Comparison of ENCODE assay signal across 12 mouse cellular contexts in the genomic region with DNA sequence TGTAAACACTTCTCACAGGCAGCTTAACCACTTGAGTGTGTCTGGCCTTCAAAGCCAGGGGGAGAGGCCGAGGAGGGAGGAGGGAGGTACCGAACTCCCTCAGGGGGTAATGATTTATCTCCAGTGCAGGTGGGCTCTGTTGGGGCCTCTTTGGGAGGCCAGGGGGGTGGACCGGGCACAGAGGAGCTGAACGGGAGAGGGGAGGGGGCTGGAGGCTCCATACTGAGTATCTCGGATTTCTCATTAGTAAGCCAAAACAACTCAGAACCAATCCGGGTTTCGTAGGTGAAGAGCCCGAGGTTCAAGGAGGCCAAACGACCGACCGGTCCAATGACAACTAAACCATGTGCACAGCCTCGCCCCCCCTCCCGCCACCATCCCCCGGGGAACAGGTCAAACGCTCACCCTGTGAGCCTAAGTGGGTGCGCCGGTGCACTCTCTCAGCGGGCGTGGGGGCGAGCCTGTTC. TPM values are rescaled to one million over a fixed set of nuclear protein-coding genes. Genes with fewer than 3 reads are reported as not detected.
DNase-seq lines count a peak whose midpoint lies in the region; ATAC-seq and TF ChIP-seq lines count a peak whose summit lies in the region.
"Had no signal": no experiment of that assay in that cellular context is flagged by ENCODE, and none has a peak within 500 bp of the region (broad histone marks: within the 10 kb centered on the region; RNA-seq: fewer than 3 reads in every experiment).

No protein-coding gene starts in this region.

- no peak; the same call in 1 of the 2 replicates for TF ChIP-seq CTCF in kidney, postnatal 0 days (IDR thresholded peaks at IDR 0.05; ENCODE audit: low read depth)

- peak overlapping the region; percentile 47; the same call in 1 of the 2 replicates for H3K27ac ChIP-seq in kidney, postnatal 0 days
- H3K27ac ChIP-seq in embryonic facial prominence, embryonic 11.5 days (replicated peaks; ENCODE audit: low read depth, low read length): no peak overlapping the region
- H3K27ac ChIP-seq in intestine, embryonic 15.5 days: no peak overlapping the region

- H3K4me3 ChIP-seq in kidney, postnatal 0 days (replicated peaks; ENCODE audit: low read depth, low read length): 0 out of 2 replicates have a peak overlapping the region, but pooled peaks have one; percentile 4
- no peak overlapping the region for H3K4me3 ChIP-seq in embryonic facial prominence, embryonic 11.5 days (ENCODE audit: low read depth, low read length)
- H3K4me3 ChIP-seq in intestine, embryonic 15.5 days (replicated peaks): no peak overlapping the region

- no peaks in the 10 kb centered on the region for H3K36me3 ChIP-seq in kidney, postnatal 0 days (ENCODE audit: insufficient read depth, low read length)
- no peaks in the 10 kb centered on the region for H3K36me3 ChIP-seq in embryonic facial prominence, embryonic 11.5 days (replicated peaks; ENCODE audit: control insufficient read depth, insufficient read depth, low read depth, low read length)
- no peaks in the 10 kb centered on the region for H3K36me3 ChIP-seq in intestine, embryonic 15.5 days

- peaks cover 18% of the 10 kb centered on the region; the same call in 1 of the 2 replicates for H3K27me3 ChIP-seq in kidney, postnatal 0 days (ENCODE audit: insufficient read depth, low read length)
- peaks cover 48% of the 10 kb centered on the region for H3K27me3 ChIP-seq in embryonic facial prominence, embryonic 11.5 days (ENCODE audit: control insufficient read depth, insufficient read depth, low read length)
- peaks cover 61% of the 10 kb centered on the region for H3K27me3 ChIP-seq in intestine, embryonic 15.5 days (replicated peaks)

- 1% methylated on average over 20 of the region's 20 CpGs for WGBS in kidney, postnatal 0 days
- WGBS in embryonic facial prominence, embryonic 11.5 days: 2% methylated on average over 19 of the region's 20 CpGs
- 2% methylated on average over 20 of the region's 20 CpGs for WGBS in intestine, embryonic 15.5 days

- peak overlapping the region; percentile 39 for H3K4me2 ChIP-seq in kidney, postnatal 0 days (ENCODE audit: low read length)
- peak overlapping the region; percentile 24 for H3K4me2 ChIP-seq in embryonic facial prominence, embryonic 11.5 days (ENCODE audit: low read depth, low read length)
- peak overlapping the region; percentile 49 for H3K4me2 ChIP-seq in intestine, embryonic 15.5 days (replicated peaks)

- H3K9me3 ChIP-seq in kidney, postnatal 0 days (replicated peaks; ENCODE audit: low read length): no peaks in the 10 kb centered on the region
- H3K9me3 ChIP-seq in embryonic facial prominence, embryonic 11.5 days (replicated peaks; ENCODE audit: control insufficient read depth, low read length): no peaks in the 10 kb centered on the region
- no peaks in the 10 kb centered on the region for H3K9me3 ChIP-seq in intestine, embryonic 15.5 days

- peak; percentile 88 for DNase-seq in kidney, postnatal 0 days (ENCODE audit: low spot score)
- no peak for DNase-seq in kidney, postnatal 25 days
- DNase-seq in embryonic facial prominence, embryonic 11.5 days (ENCODE audit: low spot score): peak; percentile 68
- peak; percentile 48 for DNase-seq in neural tube, embryonic 10.5 days (ENCODE audit: extremely low spot score, low spot score)
- no peak for DNase-seq in cerebellum, adult 11 months
- DNase-seq in layer of hippocampus, postnatal 10 days (ENCODE audit: low spot score in 2 of 2): no peak
- DNase-seq in retina, embryonic 14.5 days (ENCODE audit: low spot score): no peak
- DNase-seq: cerebellum, adult 11-12 months; gastrocnemius, postnatal 14 days; thymus, postnatal 25 days had no signal

- H3K4me1 ChIP-seq in kidney, postnatal 0 days (replicated peaks; ENCODE audit: insufficient read depth, low read length): peaks cover 7% of the 10 kb centered on the region; the same call in 1 of the 2 replicates
- H3K4me1 ChIP-seq in embryonic facial prominence, embryonic 11.5 days (ENCODE audit: control insufficient read depth, insufficient read depth, low read length): peaks cover 29% of the 10 kb centered on the region
- H3K4me1 ChIP-seq in intestine, embryonic 15.5 days (replicated peaks): peaks cover 36% of the 10 kb centered on the region

- peak; percentile 84 for ATAC-seq in kidney, postnatal 0 days (replicated peaks; ENCODE audit: low FRiP score, low read depth)
- no peak; the same call in 1 of the 2 replicates for ATAC-seq in embryonic facial prominence, embryonic 11.5 days (replicated peaks; ENCODE audit: insufficient number of reproducible peaks, low FRiP score, low TSS enrichment, low read depth)
- ATAC-seq in intestine, embryonic 15.5 days: peak; percentile 41; the same call in 1 of the 2 replicates
- ATAC-seq: Patski had no signal

- H3K9ac ChIP-seq in kidney, postnatal 0 days (ENCODE audit: low read depth, low read length): no peak overlapping the region
- H3K9ac ChIP-seq in embryonic facial prominence, embryonic 11.5 days (replicated peaks; ENCODE audit: low read length): peak overlapping the region; percentile 43
- H3K9ac ChIP-seq in intestine, embryonic 15.5 days: peak overlapping the region; percentile 12; the same call in 1 of the 2 replicates

RNA-seq across cellular contexts. Expression of a gene that starts 3.6 kb away (rescaled TPM):
- polyA plus RNA-seq in kidney, postnatal 0 days (2015; fragmentation: Nextera tagmentation; extraction: Ambion mirVana): 13.6 and 17.4 TPM in 2 replicates
- 8.0 and 11.0 TPM in 2 replicates for polyA plus RNA-seq in embryonic facial prominence, embryonic 11.5 days (2014; fragmentation: Nextera tagmentation; extraction: Ambion mirVana)
- 8.2 and 8.9 TPM in 2 replicates for polyA plus RNA-seq in intestine, embryonic 15.5 days (2015; fragmentation: Nextera tagmentation; extraction: Ambion mirVana)
- total RNA-seq in layer of hippocampus, postnatal 10 days (2021): 10 to 100 TPM; 13.7 to 16.4 TPM
- polyA plus RNA-seq: Patski had no signal

RNA-seq across cellular contexts. Expression of a gene that starts 26.6 kb away (rescaled TPM):
- polyA plus RNA-seq in kidney, postnatal 0 days (2015; fragmentation: Nextera tagmentation; extraction: Ambion mirVana): 63.7 and 66.1 TPM in 2 replicates
- polyA plus RNA-seq in embryonic facial prominence, embryonic 11.5 days (2014; fragmentation: Nextera tagmentation; extraction: Ambion mirVana): 94.4 and 99.3 TPM in 2 replicates
- polyA plus RNA-seq in intestine, embryonic 15.5 days (2015; fragmentation: Nextera tagmentation; extraction: Ambion mirVana): 69.3 and 73.1 TPM in 2 replicates
- 10 to 100 TPM; 73.5 to 74.9 TPM for total RNA-seq in layer of hippocampus, postnatal 10 days (2021)

RNA-seq across cellular contexts. Expression of a gene that starts 50.7 kb away (rescaled TPM):
- 42.8 and 53.9 TPM in 2 replicates for polyA plus RNA-seq in kidney, postnatal 0 days (2015; fragmentation: Nextera tagmentation; extraction: Ambion mirVana)
- 191 and 200 TPM in 2 replicates for polyA plus RNA-seq in embryonic facial prominence, embryonic 11.5 days (2014; fragmentation: Nextera tagmentation; extraction: Ambion mirVana)
- polyA plus RNA-seq in intestine, embryonic 15.5 days (2015; fragmentation: Nextera tagmentation; extraction: Ambion mirVana): 125 and 128 TPM in 2 replicates
- total RNA-seq in layer of hippocampus, postnatal 10 days (2021): 1 to 10 TPM; 5.4 to 6.2 TPM

RNA-seq across cellular contexts. Expression of a gene that starts 53.0 kb away (rescaled TPM):
- polyA plus RNA-seq in kidney, postnatal 0 days (2015; fragmentation: Nextera tagmentation; extraction: Ambion mirVana): 7.4 and 8.3 TPM in 2 replicates
- polyA plus RNA-seq in embryonic facial prominence, embryonic 11.5 days (2014; fragmentation: Nextera tagmentation; extraction: Ambion mirVana): 3.8 and 5.5 TPM in 2 replicates
- polyA plus RNA-seq in intestine, embryonic 15.5 days (2015; fragmentation: Nextera tagmentation; extraction: Ambion mirVana): 10.1 and 10.7 TPM in 2 replicates
- total RNA-seq in layer of hippocampus, postnatal 10 days (2021): 10 to 100 TPM; 19.0 to 21.8 TPM

Comparison
In these comparisons a context has a peak if more than half of its experiments do, and no peak if none do; other contexts are left out.
1. DNase-seq: peak in kidney, postnatal 0 days (single experiment), embryonic facial prominence, embryonic 11.5 days (single experiment) and neural tube, embryonic 10.5 days (single experiment); none in kidney, postnatal 25 days (0 of 2), cerebellum, adult 11 months (single experiment), layer of hippocampus, postnatal 10 days (0 of 2) and retina, embryonic 14.5 days (single experiment).
2. Peak in every context shown above with its lines, with median percentiles within 50 percentile points of each other: H3K4me2 ChIP-seq.